Mouse (Mus musculus): ENCODE results near the gene Cacna1b. TPM values are rescaled to one million over a fixed set of nuclear protein-coding genes. Genes with fewer than 3 reads are reported as not detected.

Gene Cacna1b
- polyA plus RNA-seq, 1 experiment from 2014 or later: 0.91 TPM

DNA sequence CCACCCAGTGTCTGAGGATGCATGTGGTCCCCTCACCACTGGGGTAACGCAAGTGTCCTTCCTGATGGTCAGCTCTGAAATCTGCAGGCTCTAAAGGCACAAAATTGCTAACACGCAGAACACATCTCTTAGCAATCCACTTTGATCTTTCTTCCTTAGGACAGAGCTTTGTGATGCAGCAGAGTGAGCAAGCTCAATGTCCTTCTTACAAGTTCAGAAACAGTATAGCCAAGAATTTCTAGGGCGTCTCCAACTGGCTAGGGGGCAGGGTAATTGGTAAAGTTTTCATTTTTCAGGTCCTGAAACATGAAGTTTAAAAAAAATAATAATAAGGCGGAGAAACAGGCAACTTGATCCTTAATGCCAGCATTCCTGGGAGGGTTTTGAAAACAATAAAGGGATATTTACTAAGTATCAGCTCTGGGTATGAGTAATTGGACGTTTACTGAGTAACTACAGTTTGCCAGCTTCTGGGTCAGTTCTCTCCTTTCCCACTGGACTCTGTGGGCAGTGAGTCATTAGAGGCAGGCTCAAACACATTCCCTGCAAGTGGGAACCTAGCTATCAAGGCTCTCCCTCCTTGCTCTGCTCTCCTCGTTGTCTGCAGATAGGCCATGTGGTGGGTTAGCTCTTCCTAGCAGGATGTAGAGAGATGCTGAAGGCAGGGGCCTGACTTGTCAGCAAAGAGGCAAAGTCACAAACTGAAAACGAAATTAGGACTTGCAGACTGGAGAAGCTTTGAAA, 200.2 kb downstream of the Cacna1b start:
- H3K9ac ChIP-seq (ENCODE audit: low read length): no peak overlapping the region
- H3K4me2 ChIP-seq (ENCODE audit: low read length): no peak overlapping the region
- H3K4me1 ChIP-seq (replicated peaks; ENCODE audit: control insufficient read depth, insufficient read depth, low read length): no peaks in the 10 kb centered on the region
- no peak overlapping the region for H3K4me3 ChIP-seq (ENCODE audit: low read depth, low read length)
- H3K36me3 ChIP-seq (ENCODE audit: control insufficient read depth, insufficient read depth, low read length): no peaks in the 10 kb centered on the region
- ATAC-seq (replicated peaks; ENCODE audit: low FRiP score, low TSS enrichment, low read depth): no peak
- no peak for DNase-seq (ENCODE audit: low spot score)
- no peak overlapping the region for H3K27ac ChIP-seq (ENCODE audit: low read depth)
- WGBS: 71% methylated on average over 7 of the region's 7 CpGs
- no peaks in the 10 kb centered on the region for H3K27me3 ChIP-seq (replicated peaks; ENCODE audit: control insufficient read depth, insufficient read depth, low read length)
- no peaks in the 10 kb centered on the region for H3K9me3 ChIP-seq (ENCODE audit: control insufficient read depth, low read length)

DNA sequence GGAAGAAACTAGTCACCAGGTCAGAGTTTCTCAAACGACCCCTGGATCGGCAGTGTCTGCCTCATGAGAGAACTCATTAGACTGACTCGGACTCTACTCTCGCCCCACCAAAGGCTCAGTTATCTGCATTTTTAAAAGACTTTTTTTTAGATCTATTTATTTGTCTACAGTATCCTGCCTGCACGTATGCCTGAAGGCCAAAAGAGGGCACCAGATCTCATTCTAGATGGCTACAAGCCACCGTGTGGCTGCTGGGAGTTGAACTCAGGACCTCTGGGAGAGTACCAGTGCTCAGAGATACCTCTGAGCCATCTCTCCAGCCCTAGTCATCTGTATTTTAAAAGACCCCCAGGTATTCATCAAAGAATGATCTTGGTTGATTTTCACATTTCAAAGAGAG, 201.0 kb downstream of the Cacna1b start:
- Histone ChIP-seq H3K4me1 (replicated peaks; ENCODE audit: control insufficient read depth, insufficient read depth, low read length) (no peaks in the 10 kb centered on the region), H3K4me3 (ENCODE audit: low read depth, low read length) (no peak overlapping the region), H3K9ac (ENCODE audit: low read length) (no peak overlapping the region), H3K27me3 (replicated peaks; ENCODE audit: control insufficient read depth, insufficient read depth, low read length) (no peaks in the 10 kb centered on the region), H3K4me2 (ENCODE audit: low read length) (no peak overlapping the region), H3K36me3 (ENCODE audit: control insufficient read depth, insufficient read depth, low read length) (no peaks in the 10 kb centered on the region), H3K27ac (ENCODE audit: low read depth) (no peak overlapping the region), H3K9me3 (ENCODE audit: control insufficient read depth, low read length) (no peaks in the 10 kb centered on the region)
- 68% methylated on average over 6 of the region's 6 CpGs for WGBS
- no peak for ATAC-seq (replicated peaks; ENCODE audit: low FRiP score, low TSS enrichment, low read depth)
- no peak for DNase-seq (ENCODE audit: low spot score)

DNA sequence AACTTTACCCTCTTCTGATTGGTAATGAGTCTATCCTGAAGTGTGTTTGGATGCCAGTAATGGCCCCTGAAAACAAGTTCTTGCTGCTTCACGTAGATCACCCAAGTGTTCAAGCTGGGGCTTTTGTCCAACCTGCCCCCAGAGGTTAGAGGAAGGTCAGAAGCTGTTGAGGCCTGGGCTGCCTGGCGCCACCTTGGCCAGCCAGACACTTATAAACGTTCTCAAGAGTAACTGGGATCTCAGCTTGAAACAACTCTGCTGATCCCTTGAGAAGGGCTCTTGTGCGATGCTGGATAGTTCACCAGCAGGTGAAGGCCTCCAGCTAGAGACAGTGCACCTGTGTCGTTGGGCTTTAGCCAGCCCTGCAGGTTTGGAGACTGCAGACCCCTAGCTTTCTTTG, 202.8 kb downstream of the Cacna1b start:
- DNase-seq (ENCODE audit: low spot score): no peak
- H3K4me2 ChIP-seq (ENCODE audit: low read length): no peak overlapping the region
- WGBS: 63% methylated on average over 5 of the region's 5 CpGs
- no peaks in the 10 kb centered on the region for H3K36me3 ChIP-seq (ENCODE audit: control insufficient read depth, insufficient read depth, low read length)
- no peaks in the 10 kb centered on the region for H3K27me3 ChIP-seq (replicated peaks; ENCODE audit: control insufficient read depth, insufficient read depth, low read length)
- no peaks in the 10 kb centered on the region for H3K9me3 ChIP-seq (ENCODE audit: control insufficient read depth, low read length)
- H3K4me1 ChIP-seq (replicated peaks; ENCODE audit: control insufficient read depth, insufficient read depth, low read length): no peaks in the 10 kb centered on the region
- ATAC-seq (replicated peaks; ENCODE audit: low FRiP score, low TSS enrichment, low read depth): no peak
- H3K9ac ChIP-seq (ENCODE audit: low read length): no peak overlapping the region
- H3K27ac ChIP-seq (ENCODE audit: low read depth): no peak overlapping the region
- no peak overlapping the region for H3K4me3 ChIP-seq (ENCODE audit: low read depth, low read length)

DNA sequence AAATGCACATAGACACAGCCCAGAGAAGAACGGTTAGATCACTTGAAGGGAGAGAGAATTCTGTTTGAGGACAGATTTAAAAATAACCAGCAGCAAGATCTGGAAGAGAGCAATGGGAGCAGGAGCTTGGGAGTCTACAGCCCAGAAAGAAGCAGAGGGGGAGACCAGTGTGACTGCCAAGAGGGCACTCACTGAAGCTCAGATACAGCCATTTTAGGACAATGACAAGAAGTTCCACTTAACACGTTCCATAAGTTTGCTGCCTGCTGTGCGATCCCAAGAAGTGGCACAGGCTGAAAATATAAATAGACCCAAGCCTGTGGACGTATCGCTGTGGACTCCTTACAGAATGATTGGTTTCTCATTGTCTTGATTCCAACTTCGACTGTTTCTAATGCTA, 206.6 kb downstream of the Cacna1b start:
- Histone ChIP-seq H3K4me2 (ENCODE audit: low read length) (no peak overlapping the region), H3K27me3 (replicated peaks; ENCODE audit: control insufficient read depth, insufficient read depth, low read length) (no peaks in the 10 kb centered on the region), H3K27ac (ENCODE audit: low read depth) (no peak overlapping the region), H3K36me3 (ENCODE audit: control insufficient read depth, insufficient read depth, low read length) (no peaks in the 10 kb centered on the region), H3K9ac (ENCODE audit: low read length) (no peak overlapping the region), H3K4me1 (replicated peaks; ENCODE audit: control insufficient read depth, insufficient read depth, low read length) (peaks cover 3% of the 10 kb centered on the region; the same call in 1 of the 2 replicates), H3K4me3 (ENCODE audit: low read depth, low read length) (no peak overlapping the region), H3K9me3 (ENCODE audit: control insufficient read depth, low read length) (no peaks in the 10 kb centered on the region)
- 70% methylated on average over 6 of the region's 6 CpGs for WGBS
- no peak for DNase-seq (ENCODE audit: low spot score)
- no peak for ATAC-seq (replicated peaks; ENCODE audit: low FRiP score, low TSS enrichment, low read depth)

DNA sequence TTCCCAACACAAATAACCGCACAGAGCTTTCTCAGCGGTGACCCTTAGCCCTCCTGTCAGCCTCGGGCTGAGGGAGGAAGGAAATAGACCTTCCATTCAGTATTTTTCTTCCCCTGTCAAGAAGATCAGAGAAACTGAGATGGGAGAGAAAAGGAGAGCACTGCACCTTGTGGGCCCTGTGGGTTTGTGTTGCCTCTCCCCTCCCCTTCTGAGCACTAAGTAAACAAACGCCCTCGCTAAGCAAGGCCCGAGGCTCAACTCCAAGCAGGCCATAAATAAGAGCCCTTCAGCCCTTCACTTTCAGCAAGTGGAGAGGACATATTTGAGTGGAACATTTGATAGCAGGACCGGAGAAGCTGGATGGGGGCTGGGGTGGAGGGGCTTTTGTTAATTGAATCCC, 209.0 kb downstream of the Cacna1b start:
- peak; percentile 70; the same call in 1 of the 2 replicates for ATAC-seq (replicated peaks; ENCODE audit: low FRiP score, low TSS enrichment, low read depth)
- 12% methylated on average over 7 of the region's 7 CpGs for WGBS

More for the DNA sequence above, 209.0 kb downstream of the Cacna1b start:
- Histone ChIP-seq H3K36me3 (ENCODE audit: control insufficient read depth, insufficient read depth, low read length) (no peaks in the 10 kb centered on the region), H3K4me1 (replicated peaks; ENCODE audit: control insufficient read depth, insufficient read depth, low read length) (peaks cover 3% of the 10 kb centered on the region; the same call in 1 of the 2 replicates), H3K9ac (ENCODE audit: low read length) (no peak overlapping the region), H3K9me3 (ENCODE audit: control insufficient read depth, low read length) (no peaks in the 10 kb centered on the region), H3K27me3 (replicated peaks; ENCODE audit: control insufficient read depth, insufficient read depth, low read length) (no peaks in the 10 kb centered on the region), H3K4me3 (ENCODE audit: low read depth, low read length) (no peak overlapping the region), H3K27ac (ENCODE audit: low read depth) (no peak overlapping the region), H3K4me2 (ENCODE audit: low read length) (no peak overlapping the region)
- no peak for DNase-seq (ENCODE audit: low spot score)

Other genes starting within 250 kb of the Cacna1b start
- gene Ehmt1, start 156.5 kb upstream of the Cacna1b start, polyA plus RNA-seq (2014; fragmentation: Nextera tagmentation; extraction: Ambion mirVana): 83.0 and 85.5 TPM in 2 replicates
- 66.2 and 72.8 TPM in 2 replicates for gene Arrdc1, start 172.1 kb upstream of the Cacna1b start, polyA plus RNA-seq (2014; fragmentation: Nextera tagmentation; extraction: Ambion mirVana)
- 13.0 and 18.1 TPM in 2 replicates for gene Zmynd19, start 186.6 kb upstream of the Cacna1b start, polyA plus RNA-seq (2014; fragmentation: Nextera tagmentation; extraction: Ambion mirVana)
- gene Dph7, start 199.2 kb upstream of the Cacna1b start, polyA plus RNA-seq (2014; fragmentation: Nextera tagmentation; extraction: Ambion mirVana): 22.9 and 25.6 TPM in 2 replicates
- 143 and 147 TPM in 2 replicates for gene Mrpl41, start 211.9 kb upstream of the Cacna1b start, polyA plus RNA-seq (2014; fragmentation: Nextera tagmentation; extraction: Ambion mirVana)
- 6.8 and 8.2 TPM in 2 replicates for gene Pnpla7, start 212.9 kb upstream of the Cacna1b start, polyA plus RNA-seq (2014; fragmentation: Nextera tagmentation; extraction: Ambion mirVana)

All from intestine, embryonic 14.5 days (tissue).